Mouse (Mus musculus): ENCODE measurements around the gene Msrb3.

Msrb3 gene

GRCm38 (mm10) chr10:120864446-120864845 is 34.5 kb downstream of the Msrb3 start:
- peak in 1 of 2 experiments; percentile 43 for DNase-seq (ENCODE audit: low read depth in 2 of 2, low spot score in 2 of 2)

GRCm38 (mm10) chr10:120861674-120862073 is 37.2 kb downstream of the Msrb3 start:
- DNase-seq (ENCODE audit: low read depth in 2 of 2, low spot score in 2 of 2): no peak

DNA sequence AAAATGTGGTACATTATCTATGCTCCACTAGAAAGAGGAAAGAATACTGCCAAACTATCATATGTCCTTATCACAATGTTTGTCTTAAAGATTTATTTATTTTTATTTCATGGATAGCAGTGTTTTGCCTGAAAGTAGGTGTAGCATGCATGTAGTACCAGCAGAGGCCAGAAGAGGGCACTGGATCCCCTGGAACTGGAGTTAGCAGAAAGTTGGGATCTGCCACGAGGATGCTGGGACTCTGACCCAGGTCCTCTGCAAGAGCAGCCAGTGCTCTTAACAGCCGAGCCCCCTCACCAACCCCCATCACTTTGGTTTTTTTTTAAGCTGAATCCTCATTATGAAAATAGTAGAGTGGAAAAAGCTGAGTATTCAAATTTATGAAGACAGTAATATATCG is 37.7 kb downstream of the Msrb3 start:
- DNase-seq (ENCODE audit: low read depth in 2 of 2, low spot score in 2 of 2): peak in 1 of 2 experiments; percentile 33

GRCm38 (mm10) chr10:120857531-120858001 is 41.3 kb downstream of the Msrb3 start:
- DNase-seq (ENCODE audit: low read depth in 2 of 2, low spot score in 2 of 2): peak; percentile 15 to 32

- no peak for DNase-seq (ENCODE audit: low read depth in 2 of 2, low spot score in 2 of 2)
These were observed 44.6 kb downstream of the Msrb3 start for GRCm38 (mm10) chr10:120854329-120854728.

DNA sequence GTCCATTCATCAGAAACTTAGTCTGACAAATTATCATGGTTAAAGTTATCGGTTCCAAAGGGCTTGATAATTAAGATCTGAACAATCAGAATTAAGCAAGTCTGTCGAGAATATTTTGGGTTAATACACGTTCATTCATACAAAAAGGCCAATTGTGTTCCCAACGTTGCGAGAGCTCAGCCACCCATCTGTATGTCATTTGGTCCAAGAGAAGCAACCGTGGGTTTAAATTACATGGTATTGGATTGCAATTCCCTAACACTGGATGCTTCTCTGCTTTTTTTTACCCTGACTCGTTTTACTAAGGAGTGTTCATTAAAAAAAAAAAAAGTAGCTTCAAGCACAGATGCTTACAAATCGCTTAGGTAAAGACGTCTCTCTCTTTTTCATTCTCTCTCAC is 45.1 kb downstream of the Msrb3 start:
- DNase-seq (ENCODE audit: low read depth in 2 of 2, low spot score in 2 of 2): no peak

DNA sequence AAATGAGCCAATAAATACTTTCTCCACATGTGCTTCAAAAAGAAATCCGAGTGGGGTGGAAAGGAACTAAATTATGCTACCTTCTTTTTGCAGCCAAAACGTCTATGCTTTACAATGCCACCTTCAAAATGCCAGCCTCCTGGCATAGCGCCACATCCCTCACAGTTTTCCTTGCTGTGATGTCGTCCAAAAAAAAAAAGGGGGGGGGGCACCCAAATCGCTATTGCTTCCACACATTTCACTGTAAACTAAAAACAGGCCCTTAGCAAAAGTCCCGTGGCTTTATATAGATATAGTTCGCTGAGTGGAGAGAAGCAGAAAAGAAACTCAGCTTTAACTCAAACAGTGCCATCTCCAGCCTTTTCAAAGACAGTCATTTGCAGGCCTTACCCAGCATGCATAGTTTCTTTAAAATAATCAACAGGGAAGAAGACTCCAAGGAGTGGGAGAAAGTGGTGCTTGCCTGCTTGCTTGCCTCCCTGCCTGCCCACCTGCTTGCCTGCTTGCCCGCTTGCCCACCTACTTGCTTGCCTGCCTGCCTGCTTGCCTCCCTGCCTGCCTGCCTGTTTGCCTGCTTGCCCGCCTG is 47.6 kb downstream of the Msrb3 start:
- DNase-seq (ENCODE audit: low read depth in 2 of 2, low spot score in 2 of 2): no peak

- no peak for DNase-seq (ENCODE audit: low read depth in 2 of 2, low spot score in 2 of 2)
These were observed 48.3 kb downstream of the Msrb3 start for GRCm38 (mm10) chr10:120850391-120851195.

- no peak for DNase-seq (ENCODE audit: low read depth in 2 of 2, low spot score in 2 of 2)
These were observed 50.2 kb downstream of the Msrb3 start for GRCm38 (mm10) chr10:120848677-120849076.

DNA sequence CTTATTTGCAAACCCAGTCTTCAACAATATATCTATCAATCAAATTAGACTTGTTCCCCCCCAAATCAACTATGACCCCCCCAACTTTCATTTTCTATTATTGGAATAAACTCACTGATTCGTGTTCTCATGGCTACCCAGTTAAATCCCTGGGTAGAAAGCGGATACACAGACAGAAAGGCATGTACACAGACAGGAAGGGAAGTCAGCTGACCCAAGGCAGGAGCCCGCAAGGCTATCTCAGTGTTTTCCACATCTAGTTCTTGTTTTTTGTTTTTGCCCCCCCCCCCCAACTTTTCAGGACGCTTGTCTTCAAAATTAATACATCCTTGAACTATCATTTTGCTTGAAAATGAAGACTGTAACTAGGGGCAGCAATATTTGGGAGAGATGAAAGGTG is 51.1 kb downstream of the Msrb3 start:
- DNase-seq (ENCODE audit: low read depth in 2 of 2, low spot score in 2 of 2): no peak

- DNase-seq (ENCODE audit: low read depth in 2 of 2, low spot score in 2 of 2): no peak
These were observed 58.9 kb downstream of the Msrb3 start for GRCm38 (mm10) chr10:120839966-120840365.

- no peak for DNase-seq (ENCODE audit: low read depth in 2 of 2, low spot score in 2 of 2)
These were observed 64.4 kb downstream of the Msrb3 start for GRCm38 (mm10) chr10:120834531-120834930.

- DNase-seq (ENCODE audit: low read depth in 2 of 2, low spot score in 2 of 2): no peak
These were observed 65.1 kb downstream of the Msrb3 start for GRCm38 (mm10) chr10:120833836-120834235.

GRCm38 (mm10) chr10:120827761-120828160 is 71.1 kb downstream of the Msrb3 start:
- no peak for DNase-seq (ENCODE audit: low read depth in 2 of 2, low spot score in 2 of 2)

DNA sequence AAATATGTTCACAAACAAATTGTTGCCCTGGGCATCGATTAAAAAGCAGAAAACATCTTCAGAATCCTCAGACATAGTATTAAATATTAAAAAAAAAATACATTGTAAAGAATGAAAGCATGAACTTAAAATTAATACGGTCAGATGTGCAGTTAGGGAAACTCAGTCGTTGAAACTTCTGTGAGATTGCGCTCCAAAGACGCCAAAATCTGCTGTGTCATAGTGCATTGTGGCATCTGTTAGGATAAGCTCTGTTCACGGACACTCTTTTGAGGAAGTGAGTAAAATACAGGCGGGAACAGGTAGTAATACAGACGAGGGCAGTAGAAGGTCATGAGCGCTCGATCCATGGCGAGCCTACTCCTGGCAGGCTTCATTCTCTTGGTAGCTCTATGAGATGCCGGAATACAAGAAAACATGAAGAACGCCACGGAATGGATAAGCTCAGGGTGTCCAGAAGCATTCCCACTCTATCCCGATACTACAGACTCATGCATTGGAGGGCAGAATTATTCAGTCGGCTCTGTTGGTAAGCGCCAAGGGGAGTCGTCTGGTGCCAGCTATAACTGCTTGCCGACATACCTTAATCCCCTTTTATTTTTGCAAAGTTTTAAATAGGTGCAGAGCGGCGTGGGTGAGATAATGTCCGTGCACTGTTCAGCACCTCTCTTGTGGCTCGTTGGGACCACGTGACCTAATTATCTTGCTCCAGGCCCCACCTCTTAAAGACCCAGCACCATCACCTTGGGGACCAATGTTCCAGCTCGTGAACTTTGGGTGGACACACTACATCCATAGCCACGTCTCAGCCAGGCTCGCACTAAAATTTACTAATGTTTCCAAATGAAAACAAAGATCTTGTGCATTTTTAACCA is 71.9 kb downstream of the Msrb3 start:
- DNase-seq (ENCODE audit: low read depth in 2 of 2, low spot score in 2 of 2): no peak

DNA sequence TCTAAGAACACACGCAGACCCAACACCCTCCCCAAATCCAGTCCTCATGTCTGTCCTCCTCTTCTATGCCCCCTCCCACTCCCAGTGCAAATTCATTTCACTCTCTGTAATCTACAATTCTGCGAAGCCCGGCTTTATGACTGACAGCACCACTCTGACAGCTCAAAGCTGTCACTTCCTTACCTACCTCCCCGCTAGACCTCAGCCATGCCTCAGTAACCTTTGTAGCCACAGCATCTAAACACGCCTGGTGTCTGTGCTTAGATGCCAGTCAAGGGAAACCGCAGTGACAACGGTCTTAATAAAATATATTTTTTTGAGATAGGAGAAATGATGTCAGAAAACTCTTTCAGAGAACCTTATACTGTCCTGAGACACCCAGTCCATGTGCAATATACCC is 72.5 kb downstream of the Msrb3 start:
- no peak for DNase-seq (ENCODE audit: low read depth in 2 of 2, low spot score in 2 of 2)

- no peak for DNase-seq (ENCODE audit: low read depth in 2 of 2, low spot score in 2 of 2)
These were observed 73.3 kb downstream of the Msrb3 start for GRCm38 (mm10) chr10:120825594-120825993.

DNA sequence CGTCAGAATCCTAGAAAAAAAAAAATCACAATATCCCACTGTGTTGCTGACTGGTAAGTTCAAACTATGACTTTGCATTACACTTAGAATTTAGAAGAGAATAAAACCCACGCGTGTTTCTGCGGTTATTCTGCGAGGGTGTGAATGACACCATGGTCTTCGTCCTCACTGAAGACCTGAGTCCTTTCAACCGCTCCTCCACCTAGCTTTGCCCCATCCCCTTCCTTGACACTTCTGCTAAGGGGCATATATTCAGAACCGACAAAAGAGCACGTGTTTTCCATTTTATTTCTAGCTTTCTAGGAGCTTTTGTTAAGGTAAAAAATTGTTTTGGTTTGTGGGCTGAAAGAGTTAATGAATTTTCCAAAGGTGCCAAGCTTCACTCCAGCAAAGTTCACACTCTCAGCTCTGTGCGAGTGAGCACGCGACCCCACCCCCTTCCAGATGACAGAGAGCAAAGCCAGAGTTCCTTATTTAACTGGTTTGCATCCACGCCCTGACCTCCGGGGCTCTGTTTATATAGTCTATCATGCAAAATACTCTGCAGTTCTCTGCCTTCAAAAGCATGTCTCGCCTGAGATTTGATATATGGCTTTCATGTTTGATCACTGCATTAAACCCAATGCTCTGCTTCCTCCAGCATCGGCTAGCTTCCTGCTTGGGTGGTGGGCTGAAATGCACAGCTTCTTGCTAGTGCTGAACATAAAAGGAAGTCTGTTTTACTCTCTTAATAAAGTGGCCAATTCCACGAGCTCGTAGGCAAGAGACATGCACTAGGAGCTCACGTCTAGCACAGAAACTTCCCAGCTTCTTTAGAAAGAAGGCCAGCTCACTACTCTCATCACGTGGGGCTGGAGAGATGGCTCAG is 77.2 kb downstream of the Msrb3 start:
- no peak for DNase-seq (ENCODE audit: low read depth in 2 of 2, low spot score in 2 of 2)

DNA sequence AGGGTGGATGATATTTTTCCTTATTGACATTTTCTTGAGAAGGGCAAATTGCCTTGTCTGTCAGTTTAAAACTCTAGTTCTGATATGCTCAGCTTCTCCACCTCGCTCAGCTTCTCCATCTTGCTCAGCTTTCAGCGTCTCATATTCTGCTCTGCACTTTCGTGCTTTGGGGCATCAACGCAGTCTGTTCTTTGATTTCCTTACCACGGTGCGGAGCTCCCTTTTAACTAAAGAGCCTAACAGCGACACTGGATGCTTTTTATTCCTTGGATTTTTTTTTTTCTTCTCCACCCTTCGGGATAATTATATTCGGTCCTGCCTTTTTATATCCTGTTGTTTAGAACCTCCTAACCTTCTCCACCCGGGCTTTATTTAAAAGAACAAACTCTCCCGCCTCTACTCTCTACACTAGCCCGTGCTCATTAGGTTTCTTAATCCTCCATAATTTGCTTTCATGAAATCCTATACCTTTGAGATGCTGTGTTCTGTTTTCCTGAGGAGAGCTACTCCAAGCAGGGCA is 78.1 kb downstream of the Msrb3 start:
- DNase-seq (ENCODE audit: low read depth in 2 of 2, low spot score in 2 of 2): no peak

- no peak for DNase-seq (ENCODE audit: low read depth in 2 of 2, low spot score in 2 of 2)
These were observed 83.6 kb downstream of the Msrb3 start for GRCm38 (mm10) chr10:120815290-120815689.

Data from CD8-positive naive resting alpha-beta T cell, adult 2 months (primary cell).